Mouse (Mus musculus) telencephalon, adult 2 months (tissue): ENCODE measurements around the gene Pm20d1.

Source experiments
- DNase-seq: peaks from one replicate; pipeline ENCODE4 v3.0.0-alpha.2; 2011; ENCODE audit warnings: low read depth, low spot score

The Pm20d1 gene

GRCm38 (mm10) chr1:131797202-131797909 is at the start of gene Pm20d1:
Gene Pm20d1, plus strand, starts transcription at chr1:131797381.
- DNase-seq: no peak

- DNase-seq: no peak
Measured at GRCm38 (mm10) chr1:131747761-131748160, 49.4 kb upstream of the Pm20d1 start.

GRCm38 (mm10) chr1:131748636-131749035 is 48.5 kb upstream of the Pm20d1 start:
- DNase-seq: no peak

GRCm38 (mm10) chr1:131749706-131750545 is 47.3 kb upstream of the Pm20d1 start:
- DNase-seq: no peak

GRCm38 (mm10) chr1:131751181-131751890 is 45.8 kb upstream of the Pm20d1 start:
- DNase-seq: no peak

GRCm38 (mm10) chr1:131751891-131752311 is 45.3 kb upstream of the Pm20d1 start:
- DNase-seq: no peak

GRCm38 (mm10) chr1:131754212-131754829 is 42.9 kb upstream of the Pm20d1 start:
- DNase-seq: no peak

GRCm38 (mm10) chr1:131754916-131755315 is 42.3 kb upstream of the Pm20d1 start:
- DNase-seq: peak; percentile 72

- no peak for DNase-seq
Measured at GRCm38 (mm10) chr1:131757211-131757610, 40.0 kb upstream of the Pm20d1 start.

GRCm38 (mm10) chr1:131758796-131759195 is 38.4 kb upstream of the Pm20d1 start:
- DNase-seq: no peak

GRCm38 (mm10) chr1:131759667-131760427 is 37.3 kb upstream of the Pm20d1 start:
- DNase-seq: no peak

- DNase-seq: no peak
Measured at GRCm38 (mm10) chr1:131760428-131760820, 36.8 kb upstream of the Pm20d1 start.

- DNase-seq: no peak
Measured at GRCm38 (mm10) chr1:131761079-131761831, 35.9 kb upstream of the Pm20d1 start.

GRCm38 (mm10) chr1:131763683-131764082 is 33.5 kb upstream of the Pm20d1 start:
- DNase-seq: no peak

- no peak for DNase-seq
Measured at GRCm38 (mm10) chr1:131764581-131765338, 32.4 kb upstream of the Pm20d1 start.

GRCm38 (mm10) chr1:131765357-131766001 is 31.7 kb upstream of the Pm20d1 start:
- DNase-seq: no peak

GRCm38 (mm10) chr1:131769296-131769695 is 27.9 kb upstream of the Pm20d1 start:
- no peak for DNase-seq

- peak; percentile 89 for DNase-seq
Measured at GRCm38 (mm10) chr1:131770656-131771055, 26.5 kb upstream of the Pm20d1 start.

GRCm38 (mm10) chr1:131771440-131771839 is 25.7 kb upstream of the Pm20d1 start:
- no peak for DNase-seq
